Mouse (Mus musculus): Measurements from ENCODE around the gene Bcat2. TPM values are rescaled to one million over a fixed set of nuclear protein-coding genes. Genes with fewer than 3 reads are reported as not detected.
A peak's percentile ranks its signal among the peaks of the same experiment; 100 is the strongest.

The Bcat2 gene
- polyA plus RNA-seq, 1 experiment from 2014 or later = 57.2 TPM

DNA sequence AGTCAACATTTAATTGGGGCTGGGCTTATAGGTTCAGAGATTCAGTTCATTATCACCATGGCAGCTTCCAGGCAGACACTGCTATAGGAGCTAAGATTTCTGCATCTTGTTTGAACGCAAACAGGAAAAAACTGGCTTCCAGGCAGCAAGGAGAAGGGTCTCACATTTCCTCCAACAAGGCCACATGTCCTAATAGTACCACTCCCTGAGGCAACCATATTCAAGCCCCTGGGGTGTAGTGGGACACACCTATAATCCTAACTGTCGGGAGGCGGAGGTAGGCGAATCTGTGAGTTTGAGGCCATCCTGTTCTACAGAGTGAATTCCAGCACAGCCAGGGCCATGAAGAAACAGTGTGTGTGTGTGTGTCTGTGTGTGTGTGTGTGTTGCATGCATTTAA, 25.2 kb downstream of the Bcat2 start:
- ATAC-seq = no peak
- CTCF ChIA-PET = interaction anchor here (2.8 to 7.0 kb wide), 2 partner anchors 23 to 87 kb away, joined by 14 to 74 read pairs; partner anchors contain the start of genes Fut1 and Ntn5
- in situ Hi-C loops (cut with MboI; ENCODE audit: low pct_unique_long_range_greater_than_20kb) = no loop called here
- no peak for DNase-seq (ENCODE audit: low read depth, low spot score)
- H3K27me3 ChIP-seq = no peaks in the 10 kb centered on the region
- no peak for TF ChIP-seq CTCF (IDR thresholded peaks at IDR 0.05)
- POLR2A ChIA-PET = no interaction called here

DNA sequence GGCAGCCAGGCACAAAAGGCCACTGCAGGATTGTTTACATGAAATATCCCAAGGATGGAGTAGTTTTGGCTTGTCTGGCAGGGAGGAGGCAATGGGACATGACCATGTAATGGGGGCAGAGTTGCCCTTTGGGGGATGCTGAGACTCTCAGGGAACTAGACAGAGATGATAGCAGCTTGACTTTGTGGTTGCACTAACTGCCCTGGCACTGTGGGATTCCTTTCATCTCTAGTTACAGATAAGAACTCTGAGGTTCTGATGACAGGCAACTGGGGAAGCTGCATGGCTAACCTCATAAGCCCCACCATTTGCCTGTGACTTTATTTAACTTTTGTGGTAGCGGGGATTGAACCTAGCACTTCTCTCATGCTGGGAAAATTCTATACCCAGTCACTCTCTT, 26.2 kb downstream of the Bcat2 start:
- no peaks in the 10 kb centered on the region for H3K27me3 ChIP-seq
- ChIA-PET CTCF (interaction anchor here (1.5 kb wide), 1 partner anchor 88 kb away, joined by 3 read pairs; the partner anchor contains the start of gene Ntn5), POLR2A (interaction anchor here (0.6 to 1.0 kb wide), 2 partner anchors 10 to 32 kb away, joined by 3 read pairs; no protein-coding TSS in a partner anchor)
- ATAC-seq (no peak), DNase-seq (ENCODE audit: low read depth, low spot score) (no peak)
- no peak for TF ChIP-seq CTCF (IDR thresholded peaks at IDR 0.05)
- in situ Hi-C loops (cut with MboI; ENCODE audit: low pct_unique_long_range_greater_than_20kb) = no loop called here

DNA sequence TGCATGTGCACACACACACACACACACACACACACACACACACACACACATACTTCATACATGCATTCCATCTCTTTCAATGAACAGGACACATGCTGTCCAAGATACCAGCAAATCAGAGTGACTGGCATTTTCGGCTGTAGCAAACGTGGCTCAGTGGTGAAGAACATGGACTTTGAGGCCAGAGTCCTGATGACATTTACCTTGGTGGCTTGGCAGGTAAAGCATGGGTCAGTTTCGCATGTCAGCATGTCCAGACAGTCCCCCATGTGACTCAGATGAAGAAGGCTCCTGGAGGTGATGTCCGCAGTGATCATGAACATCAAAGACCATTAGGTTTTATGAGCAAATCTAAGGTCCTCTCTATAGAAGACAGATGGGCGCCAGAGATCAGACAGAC, 27.1 kb downstream of the Bcat2 start:
- DNase-seq (ENCODE audit: low read depth, low spot score) = no peak
- no peak for ATAC-seq
- POLR2A ChIA-PET = interaction anchor here (0.6 to 1.0 kb wide), 2 partner anchors 9 to 32 kb away, joined by 3 read pairs; no protein-coding TSS in a partner anchor
- in situ Hi-C loops (cut with MboI; ENCODE audit: low pct_unique_long_range_greater_than_20kb) = no loop called here
- no peaks in the 10 kb centered on the region for H3K27me3 ChIP-seq
- CTCF ChIA-PET = interaction anchor here (1.5 kb wide), 1 partner anchor 87 kb away, joined by 3 read pairs; the partner anchor contains the start of gene Ntn5
- no peak for TF ChIP-seq CTCF (IDR thresholded peaks at IDR 0.05)

DNA sequence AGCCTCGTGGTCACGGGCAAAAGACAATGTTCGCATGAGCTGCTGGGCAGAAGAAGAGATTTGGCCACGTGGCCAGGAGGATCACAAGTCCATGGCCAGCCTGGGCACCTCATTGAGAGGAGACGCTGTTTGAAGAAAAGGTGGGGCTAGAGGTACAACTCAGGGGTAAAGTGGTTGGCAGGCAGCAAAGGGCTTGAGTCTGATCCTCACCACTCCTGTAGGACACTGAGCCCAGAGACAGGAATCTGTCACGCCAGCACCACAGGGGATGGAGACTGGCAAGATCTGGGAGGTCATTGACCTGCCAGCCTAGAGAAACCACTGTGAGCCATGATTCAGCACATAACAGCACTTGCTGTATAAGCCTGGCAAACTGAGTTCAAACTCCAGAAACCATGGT, 27.6 kb downstream of the Bcat2 start:
- no peak for TF ChIP-seq CTCF (IDR thresholded peaks at IDR 0.05)
- H3K27me3 ChIP-seq = no peaks in the 10 kb centered on the region
- ChIA-PET CTCF (no interaction called here), POLR2A (no interaction called here)
- in situ Hi-C loops (cut with MboI; ENCODE audit: low pct_unique_long_range_greater_than_20kb) = no loop called here
- no peak for ATAC-seq
- DNase-seq (ENCODE audit: low read depth, low spot score) = no peak

DNA sequence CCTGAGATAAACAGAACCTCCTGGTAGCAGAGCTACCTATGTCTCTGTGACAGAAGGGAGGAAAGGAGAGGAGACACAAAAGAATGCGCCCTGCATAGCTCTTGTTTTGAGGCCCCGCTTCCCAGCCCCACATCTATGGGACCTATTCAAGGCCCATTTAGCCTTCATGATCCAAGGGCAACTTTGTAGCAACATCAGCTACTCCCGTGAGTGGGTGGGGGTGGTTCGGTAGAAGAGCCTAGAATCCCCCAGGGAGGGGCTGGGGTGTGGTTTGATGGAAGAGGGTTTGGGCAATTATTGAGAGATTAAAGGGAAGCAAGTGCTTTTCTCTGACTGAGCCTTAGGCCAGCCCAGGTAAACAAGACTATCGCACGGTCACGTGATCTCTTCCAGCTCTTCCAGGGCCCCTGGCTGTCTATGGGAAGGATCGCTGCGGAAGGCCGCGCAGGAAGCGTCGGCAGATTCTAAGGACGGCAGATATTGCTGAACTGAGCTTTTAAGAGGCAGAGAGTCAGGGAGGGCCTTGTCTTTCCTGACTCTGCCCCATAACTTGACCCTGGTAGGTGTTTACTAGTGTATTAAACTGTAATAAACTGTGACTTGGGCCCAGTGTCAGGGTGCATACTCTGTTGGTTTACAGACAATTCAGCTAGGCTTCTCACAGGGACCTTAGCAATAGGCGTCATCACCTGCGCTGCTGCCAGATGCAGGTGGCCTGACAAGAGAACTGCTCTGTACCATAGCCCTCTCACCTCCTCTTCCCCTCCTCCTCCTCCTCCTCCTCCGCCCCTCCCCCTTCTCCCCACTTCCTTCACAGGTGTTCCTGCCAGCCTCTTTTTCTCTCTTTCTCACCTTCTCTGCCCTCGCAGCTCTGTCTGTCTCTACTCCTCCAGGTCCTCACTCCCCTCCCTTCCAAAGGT, 29.3 kb downstream of the Bcat2 start:
- no peaks in the 10 kb centered on the region for H3K27me3 ChIP-seq
- no peak for TF ChIP-seq CTCF (IDR thresholded peaks at IDR 0.05)
- POLR2A ChIA-PET = no interaction called here
- no peak for ATAC-seq
- CTCF ChIA-PET = interaction anchor here (1.5 kb wide), 1 partner anchor 18 kb away, joined by 3 read pairs; the partner anchor contains the start of gene Fut1
- in situ Hi-C loops (cut with MboI; ENCODE audit: low pct_unique_long_range_greater_than_20kb) = no loop called here
- DNase-seq (ENCODE audit: low read depth, low spot score) = no peak

DNA sequence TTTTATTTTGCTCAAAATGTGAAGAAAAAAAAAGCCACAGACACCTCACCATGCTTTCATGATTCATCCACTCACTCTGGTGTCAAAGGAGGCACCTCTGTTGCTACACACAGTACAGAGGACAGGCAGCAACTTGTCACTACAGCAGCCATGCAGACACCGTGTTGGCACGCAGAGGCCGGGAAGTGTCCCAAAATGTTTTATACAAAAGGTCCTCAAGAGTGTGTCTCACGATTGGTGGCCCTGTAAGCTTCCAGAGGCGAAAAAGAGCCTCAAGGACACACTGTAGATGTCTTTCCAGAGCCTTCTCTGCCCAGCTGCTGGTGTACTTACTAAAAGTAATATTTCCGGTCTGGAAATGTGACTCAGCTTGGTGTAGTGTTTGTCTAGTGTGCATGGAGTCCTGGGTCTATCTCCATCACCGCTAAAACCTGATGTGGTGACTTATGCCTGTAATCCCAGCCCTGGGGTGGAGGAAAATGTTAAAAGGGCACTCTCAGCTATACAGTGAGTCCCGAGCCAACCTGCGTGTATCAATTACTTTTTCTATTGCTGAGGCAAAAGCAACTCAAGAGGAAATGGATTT, 35.8 kb downstream of the Bcat2 start:
- DNase-seq (ENCODE audit: low read depth, low spot score) (no peak), ATAC-seq (no peak)
- no peaks in the 10 kb centered on the region for H3K27me3 ChIP-seq
- no peak for TF ChIP-seq CTCF (IDR thresholded peaks at IDR 0.05)
- CTCF ChIA-PET = interaction anchor here (1.3 to 1.8 kb wide), 3 partner anchors 13 to 134 kb away, joined by 3 to 7 read pairs (median 5); no protein-coding TSS in a partner anchor
- POLR2A ChIA-PET = interaction anchor here (1.1 kb wide), 1 partner anchor 9 kb away, joined by 3 read pairs; no protein-coding TSS in a partner anchor
- in situ Hi-C loops (cut with MboI; ENCODE audit: low pct_unique_long_range_greater_than_20kb) = no loop called here

DNA sequence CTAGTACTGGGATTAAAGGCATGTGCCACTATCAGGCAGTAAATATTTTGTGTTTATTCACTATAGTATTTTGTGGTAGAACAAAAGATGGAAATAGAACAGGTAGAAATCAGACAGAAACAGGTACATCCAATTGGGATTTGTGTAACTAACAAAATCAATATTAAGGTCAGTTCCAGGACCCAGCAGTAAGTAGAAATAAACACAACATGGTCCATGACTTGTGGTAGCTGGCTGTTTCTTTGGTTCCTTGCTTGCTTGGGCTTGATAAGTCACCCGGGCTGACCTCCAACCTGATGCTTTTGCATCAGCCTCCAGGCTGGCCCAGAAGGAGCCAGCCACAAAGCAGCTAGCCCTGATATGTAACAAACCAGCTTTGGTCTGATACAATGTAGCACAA, 39.6 kb downstream of the Bcat2 start:
- POLR2A ChIA-PET = no interaction called here
- CTCF ChIA-PET = no interaction called here
- TF ChIP-seq CTCF (IDR thresholded peaks at IDR 0.05) = no peak
- no peak for ATAC-seq
- H3K27me3 ChIP-seq = no peaks in the 10 kb centered on the region
- in situ Hi-C loops (cut with MboI; ENCODE audit: low pct_unique_long_range_greater_than_20kb) = no loop called here
- no peak for DNase-seq (ENCODE audit: low read depth, low spot score)

DNA sequence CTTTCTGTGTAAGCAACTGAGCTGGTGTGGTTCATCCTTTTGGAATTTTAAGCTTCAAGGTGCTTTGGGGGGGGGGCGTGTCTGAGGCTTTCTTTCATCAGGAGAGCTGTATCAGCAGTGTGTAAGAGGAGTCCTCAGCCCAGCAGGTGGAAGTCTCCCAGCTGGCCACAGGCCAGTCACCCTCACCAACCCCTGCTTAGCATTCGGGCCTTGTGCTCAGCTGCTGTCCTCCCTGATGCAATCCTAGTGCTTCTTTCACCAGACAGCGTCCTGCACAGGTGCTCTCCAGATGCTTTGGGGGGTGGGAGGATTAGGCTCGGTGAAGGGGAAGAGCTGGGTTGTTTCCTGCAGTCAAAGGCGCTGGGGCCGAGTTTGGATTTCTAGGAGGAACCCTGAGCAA, 46.3 kb downstream of the Bcat2 start:
- ChIA-PET CTCF (interaction anchor here (1.1 kb wide), 1 partner anchor 17 kb away, joined by 3 read pairs; no protein-coding TSS in a partner anchor), POLR2A (interaction anchor here (0.7 kb wide), 1 partner anchor 12 kb away, joined by 4 read pairs; the partner anchor contains the start of gene Rasip1)
- peak; percentile 72 for ATAC-seq
- no peaks in the 10 kb centered on the region for H3K27me3 ChIP-seq
- in situ Hi-C loops (cut with MboI; ENCODE audit: low pct_unique_long_range_greater_than_20kb) = no loop called here
- no peak for TF ChIP-seq CTCF (IDR thresholded peaks at IDR 0.05)
- DNase-seq (ENCODE audit: low read depth, low spot score) = no peak

DNA sequence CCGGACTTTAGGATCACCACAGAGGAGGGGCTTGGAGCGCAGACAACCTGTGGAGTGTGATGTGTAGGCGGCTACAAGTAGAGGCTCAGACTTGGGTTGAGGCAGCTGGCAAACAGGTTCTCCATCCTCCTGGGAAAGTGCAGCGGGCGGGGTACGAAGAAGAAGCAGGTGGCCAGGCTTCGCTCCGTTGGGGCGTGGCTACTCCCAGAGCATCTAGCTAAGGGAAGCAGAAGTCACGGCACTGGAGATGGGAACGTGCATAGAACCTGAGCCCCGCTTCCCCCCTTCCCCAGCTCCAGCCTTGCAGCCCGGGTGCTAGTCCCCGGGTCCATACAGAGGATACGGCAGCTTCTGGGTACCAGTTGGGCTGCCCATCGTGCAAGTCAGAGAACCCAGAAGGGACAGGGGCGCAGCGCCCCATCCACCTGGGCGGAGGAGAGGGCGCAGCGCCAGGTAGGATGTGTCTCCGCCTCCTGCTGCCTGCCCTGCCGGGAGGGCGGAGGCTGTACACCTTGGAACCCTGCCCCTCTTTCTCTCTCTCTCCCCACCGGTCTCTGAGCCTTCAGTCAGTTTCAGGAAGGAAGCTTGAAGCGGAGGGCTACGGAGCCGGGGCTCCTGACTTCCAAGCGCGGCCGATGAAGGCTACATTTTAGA, 47.2 kb downstream of the Bcat2 start, which contains the start of gene Fut1:
Fut1 (plus strand) TSS at position 248 of the 654 bp plus-strand sequence.
- DNase-seq (ENCODE audit: low read depth, low spot score) (no peak), ATAC-seq (no peak)
- in situ Hi-C loops (cut with MboI; ENCODE audit: low pct_unique_long_range_greater_than_20kb) = no loop called here
- no peak for TF ChIP-seq CTCF (IDR thresholded peaks at IDR 0.05)
- POLR2A ChIA-PET = no interaction called here
- no peaks in the 10 kb centered on the region for H3K27me3 ChIP-seq
- CTCF ChIA-PET = interaction anchor here (1.1 to 2.3 kb wide), 4 partner anchors 11 to 66 kb away, joined by 3 to 14 read pairs (median 6); partner anchors contain the start of genes Ntn5 and Rasip1

DNA sequence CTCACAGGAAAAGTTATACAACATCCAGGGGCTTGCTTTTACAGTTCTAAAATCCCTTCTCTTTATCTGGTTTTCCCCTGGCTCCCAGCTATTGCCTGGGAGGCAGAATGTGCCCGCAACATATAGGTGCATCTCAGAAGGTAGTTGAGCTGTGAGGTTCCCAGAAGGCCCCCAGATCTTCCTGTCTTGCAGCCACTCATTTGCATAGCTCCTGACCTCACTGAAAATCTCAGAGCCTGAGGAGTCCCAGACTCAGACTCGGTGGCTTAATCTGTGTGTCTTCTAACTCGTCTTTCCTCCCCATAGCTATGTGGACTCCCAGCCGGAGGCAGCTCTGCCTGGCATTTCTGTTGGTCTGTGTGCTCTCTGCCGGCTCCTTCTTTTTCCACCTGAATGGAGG, 48.4 kb downstream of the Bcat2 start:
- in situ Hi-C loops (cut with MboI; ENCODE audit: low pct_unique_long_range_greater_than_20kb) = no loop called here
- TF ChIP-seq CTCF (IDR thresholded peaks at IDR 0.05) = no peak
- no peak for ATAC-seq
- no peak for DNase-seq (ENCODE audit: low read depth, low spot score)
- H3K27me3 ChIP-seq = no peaks in the 10 kb centered on the region
- POLR2A ChIA-PET = interaction anchor here (1.0 kb wide), 1 partner anchor 10 kb away, joined by 3 read pairs; no protein-coding TSS in a partner anchor
- CTCF ChIA-PET = interaction anchor here (0.7 to 2.3 kb wide), 5 partner anchors 9 to 65 kb away, joined by 3 to 14 read pairs (median 5); partner anchors contain the start of genes Ntn5 and Rasip1
